Mouse (Mus musculus): ENCODE results near the gene Ttc4.

The Ttc4 gene

GRCm38 (mm10) chr4:106615637-106616036 lies 63.1 kb downstream of the Ttc4 start:
- intact Hi-C loops (cut with DNase I), result loop anchor here (2.0 kb wide), 1 partner anchor 93 kb away; no protein-coding TSS in a partner anchor

- intact Hi-C loops (cut with DNase I), result loop anchor here (2.0 kb wide), 1 partner anchor 94 kb away; no protein-coding TSS in a partner anchor
Measured at GRCm38 (mm10) chr4:106614881-106615280, 63.9 kb downstream of the Ttc4 start.

GRCm38 (mm10) chr4:106614180-106614797 lies 64.5 kb downstream of the Ttc4 start:
- intact Hi-C loops (cut with DNase I), result loop anchor here (2.0 kb wide), 1 partner anchor 95 kb away; no protein-coding TSS in a partner anchor

GRCm38 (mm10) chr4:106613560-106613959 lies 65.2 kb downstream of the Ttc4 start:
- intact Hi-C loops (cut with DNase I), result no loop called here

- intact Hi-C loops (cut with DNase I), result no loop called here
Measured at GRCm38 (mm10) chr4:106613105-106613504, 65.6 kb downstream of the Ttc4 start.
